Mouse (Mus musculus) adrenal gland, adult (tissue): Measurements from ENCODE around the gene Arhgef1.

Experiments
- DNase-seq, 2 experiments: peaks; one replicate each; pipeline ENCODE4 v3.0.0; 2022 to 2023; ENCODE audit warnings: low spot score in 1 of 2; ENCODE audit not compliant: inconsistent age in 2 of 2

Arhgef1 gene

DNA sequence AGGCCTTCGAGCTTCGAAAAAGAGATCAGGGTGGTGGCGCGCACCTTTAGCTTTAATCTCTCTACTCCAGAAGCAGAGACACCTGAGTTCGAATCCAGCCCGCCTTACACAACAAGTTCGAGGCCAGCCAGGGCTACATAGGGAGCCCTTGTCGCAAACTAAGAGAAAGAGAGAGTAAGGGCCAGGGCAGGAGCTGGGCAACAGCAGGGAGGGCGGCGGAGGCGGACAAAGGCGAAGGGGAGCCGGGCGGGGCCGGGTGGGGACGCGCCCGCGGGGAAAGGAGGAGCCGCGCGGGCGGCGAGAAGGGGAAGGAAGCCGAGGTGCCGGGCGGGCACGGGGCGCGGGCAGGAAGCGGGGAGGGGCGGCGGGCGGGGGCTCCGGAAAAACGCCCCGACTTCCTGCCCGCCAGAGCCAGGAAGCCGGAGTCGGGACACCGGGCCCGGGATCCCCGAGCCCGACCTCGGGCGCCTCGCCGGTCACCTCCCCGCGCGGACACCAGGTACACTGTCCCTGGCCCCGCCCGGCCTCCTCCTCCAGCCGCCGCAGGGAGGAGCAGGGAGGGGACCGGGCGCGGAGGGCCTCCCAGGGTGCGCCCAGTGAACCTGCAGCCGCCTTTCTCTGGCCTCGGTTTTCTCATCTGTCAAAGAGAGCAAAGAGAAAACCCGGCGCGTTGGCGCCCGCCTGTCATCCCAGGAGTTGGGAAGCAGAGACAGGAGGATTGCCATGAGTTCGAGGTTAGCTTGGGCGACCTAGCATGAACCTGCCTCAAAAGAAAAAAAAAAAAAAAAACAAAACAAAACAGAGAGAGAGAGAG, at the start of gene Arhgef1:
Gene Arhgef1 (plus strand): TSS at position 283 of the 814 bp plus-strand sequence.
- peak; percentile 78 to 91 for DNase-seq

DNA sequence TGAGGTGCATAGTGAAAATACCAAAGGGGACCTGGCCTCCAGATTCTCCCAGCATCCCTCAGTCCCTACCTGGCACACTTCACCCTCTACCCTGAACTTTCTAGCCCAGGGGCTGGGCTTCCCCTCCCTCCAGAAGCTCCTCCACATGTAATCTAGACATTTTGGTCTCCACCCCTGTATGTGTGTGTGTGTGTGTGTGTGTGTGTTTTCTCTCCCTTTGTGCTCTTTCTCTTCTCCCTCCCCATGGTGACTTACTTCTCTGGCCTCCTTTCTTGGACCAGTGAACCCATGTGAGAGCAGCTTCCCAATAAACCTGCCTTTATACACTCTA, 49.5 kb upstream of the Arhgef1 start:
- DNase-seq, result no peak

DNA sequence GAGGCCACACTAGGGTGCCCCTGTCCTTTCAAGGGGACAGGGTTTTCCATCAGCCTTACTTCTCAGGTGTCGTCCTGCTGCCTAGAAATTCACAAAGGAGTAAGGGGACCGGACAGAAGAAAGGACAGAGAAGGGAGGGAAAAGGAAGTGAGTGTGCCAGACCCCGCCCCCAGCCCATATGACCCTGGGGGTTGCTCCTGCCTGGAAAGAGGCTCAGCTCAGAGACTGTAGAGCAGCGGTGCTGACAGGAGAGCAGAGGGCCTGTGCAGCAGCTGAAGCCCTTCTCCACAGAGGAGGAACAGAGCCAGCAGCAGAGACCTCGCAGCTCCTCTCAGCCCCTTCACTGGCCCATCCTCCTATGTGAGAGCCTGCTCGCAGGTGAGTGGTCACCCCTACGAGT, 49.0 kb upstream of the Arhgef1 start:
- no peak for DNase-seq

DNA sequence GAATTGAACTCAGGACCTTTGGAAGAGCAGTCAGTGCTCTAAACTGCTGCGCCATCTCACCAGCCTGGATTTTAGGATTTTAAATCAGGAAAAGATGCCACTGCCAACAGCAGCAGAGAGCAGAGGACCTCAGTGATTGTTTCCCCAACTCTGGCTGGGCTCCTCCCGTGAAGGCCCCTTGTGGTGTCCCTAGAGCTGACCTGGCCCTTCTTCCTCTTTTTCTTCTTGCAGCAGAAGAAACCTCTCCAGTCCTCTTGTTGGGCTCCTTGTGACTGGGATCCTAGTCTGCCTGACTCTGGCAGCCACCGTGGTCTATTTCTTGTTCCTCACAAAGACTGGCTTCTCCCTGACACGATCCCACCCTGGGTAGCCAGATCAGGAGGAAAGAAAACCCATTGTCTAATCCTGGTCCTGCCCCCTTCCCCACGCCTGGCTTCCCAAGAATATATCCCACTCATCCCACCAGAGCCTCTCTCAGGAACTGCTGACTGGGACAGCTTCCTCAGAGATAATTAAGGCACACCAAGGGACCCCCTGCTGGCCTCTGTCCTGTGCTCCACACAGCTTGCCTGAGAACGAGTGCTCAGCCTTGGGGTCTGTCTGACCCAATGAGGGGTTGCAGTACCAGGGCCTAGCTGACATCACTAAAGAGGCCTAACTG, 46.1 kb upstream of the Arhgef1 start:
- DNase-seq, result no peak

DNA sequence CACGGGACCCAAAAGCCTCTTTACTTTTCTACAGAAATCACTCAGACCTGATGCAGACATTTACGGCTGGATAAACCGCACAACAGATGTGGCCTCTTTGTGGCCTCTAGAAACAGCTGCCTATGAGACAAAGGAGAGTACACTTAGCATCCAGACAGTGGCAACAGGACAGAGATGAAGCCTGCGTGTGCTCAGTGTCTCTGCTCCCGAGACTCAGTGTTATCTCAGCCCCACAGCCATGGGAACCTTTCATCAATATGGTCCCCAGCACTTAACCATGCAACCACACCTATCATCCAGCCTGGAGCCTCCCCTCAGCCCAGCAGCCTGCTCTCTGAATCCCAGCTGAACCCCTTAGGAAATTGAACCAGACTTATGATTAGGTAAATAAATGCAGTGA, 43.5 kb upstream of the Arhgef1 start:
- DNase-seq, result no peak

DNA sequence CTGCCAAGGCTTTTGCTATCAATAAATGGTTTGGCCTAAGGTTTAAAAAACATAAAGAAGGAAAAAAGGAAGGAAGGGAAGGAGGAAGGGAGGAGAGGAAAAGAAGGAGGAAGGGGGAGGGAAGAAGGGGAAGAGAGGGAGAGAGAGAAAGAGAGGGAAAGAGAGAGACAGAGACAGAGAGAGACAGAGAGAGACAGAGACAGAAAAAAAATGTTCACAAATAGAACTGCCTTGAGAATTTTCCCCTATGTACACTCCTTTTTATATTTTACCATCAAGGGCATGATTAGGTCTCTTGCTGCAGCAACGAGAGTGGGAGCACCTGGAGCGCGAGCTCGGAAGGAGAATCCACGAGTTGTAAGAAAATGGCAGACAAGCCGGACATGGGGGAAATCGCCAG, 40.8 kb upstream of the Arhgef1 start, which contains the start of gene Gm9844:
Gene Gm9844 (plus strand): TSS at position 301 of the 400 bp plus-strand sequence.
- no peak for DNase-seq

DNA sequence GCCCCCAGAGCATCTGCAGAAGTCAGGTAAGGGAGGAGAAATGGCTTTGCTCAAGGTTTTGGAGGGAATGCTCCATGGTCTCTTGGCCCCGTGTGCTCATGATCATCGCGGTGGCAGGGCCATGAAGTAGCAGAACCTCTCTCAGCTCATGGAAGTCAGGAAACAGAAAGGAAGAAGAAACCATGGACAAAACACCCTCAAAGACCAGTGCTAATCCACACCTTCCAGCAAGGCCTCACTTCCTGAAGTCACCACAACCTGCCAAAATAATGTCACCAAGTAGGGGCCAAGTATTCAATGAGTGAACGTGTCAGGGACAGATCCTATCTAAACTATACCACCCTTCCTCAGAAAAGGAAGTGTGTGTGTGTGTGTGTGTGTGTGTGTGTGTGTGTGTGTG, 39.9 kb upstream of the Arhgef1 start:
- DNase-seq, result no peak

DNA sequence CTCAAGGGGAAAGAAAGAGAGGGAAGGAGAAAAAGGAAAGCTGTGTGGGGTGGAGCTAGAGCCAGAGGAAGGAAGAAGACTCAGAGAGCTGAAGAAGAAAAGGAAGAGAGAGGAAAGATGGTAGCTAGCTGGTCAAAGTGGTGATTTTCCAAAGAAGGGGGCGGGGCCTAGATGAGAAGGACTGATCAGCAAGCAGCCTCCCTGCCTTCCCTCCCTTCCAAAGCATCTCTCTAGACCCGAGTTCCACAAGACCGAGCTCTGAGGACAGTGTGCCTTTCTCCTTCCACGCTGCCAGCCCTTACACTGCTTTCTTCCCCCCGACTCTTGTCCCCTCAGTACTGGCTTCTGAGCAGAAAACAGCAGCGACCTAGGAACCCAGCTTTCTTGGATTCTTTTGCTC, 38.6 kb upstream of the Arhgef1 start:
- no peak for DNase-seq

DNA sequence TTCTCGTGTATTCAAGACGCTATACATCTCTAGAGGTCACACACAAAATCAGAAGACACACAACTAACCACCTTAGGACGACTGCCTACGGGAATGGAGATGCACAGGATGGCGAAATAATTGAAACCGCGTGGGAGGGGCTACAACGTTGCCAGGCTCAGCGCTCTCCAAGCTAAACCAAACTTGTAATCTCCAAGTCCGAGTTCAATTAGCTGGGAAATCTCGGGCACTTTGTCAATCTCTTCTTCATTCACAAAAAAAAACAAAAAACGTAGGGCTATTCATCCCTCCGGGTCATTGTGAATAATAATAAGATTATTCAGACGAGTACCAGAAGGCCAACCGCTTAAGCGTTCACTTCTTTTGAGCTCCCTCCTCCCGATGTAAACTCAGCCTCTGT, 33.6 kb upstream of the Arhgef1 start:
- no peak for DNase-seq

DNA sequence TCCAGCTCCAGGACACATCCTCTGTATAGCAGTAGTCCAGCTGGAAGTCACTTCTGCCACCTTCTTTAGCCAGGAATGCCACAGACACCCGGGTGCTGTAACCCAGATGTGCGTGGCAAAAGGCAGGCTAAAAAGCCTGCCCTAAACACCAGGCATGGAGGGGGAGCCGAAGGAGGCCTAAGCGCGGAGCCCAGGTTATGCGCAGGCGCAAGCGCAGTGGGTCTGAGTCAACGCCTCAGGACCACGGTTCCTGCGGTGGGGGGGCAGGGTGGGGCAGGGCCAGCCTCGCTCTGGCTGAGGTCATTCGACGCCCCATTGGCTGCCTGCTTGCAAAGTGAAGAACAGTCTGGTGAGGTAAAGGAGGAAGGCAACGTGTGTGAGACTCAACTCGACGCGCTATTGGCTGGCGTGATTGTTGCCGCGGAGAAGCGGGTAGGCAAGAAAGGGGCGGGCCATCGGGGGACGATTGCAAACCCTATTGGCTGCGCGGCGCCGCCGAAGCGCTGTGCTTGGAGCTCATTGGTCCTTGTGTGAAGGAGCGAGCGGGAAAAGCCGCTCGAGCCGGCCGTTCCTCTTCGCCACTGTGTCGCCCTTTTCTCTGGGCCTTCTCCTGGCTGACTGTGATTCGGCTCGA, 33.1 kb upstream of the Arhgef1 start, which contains the start of the genes Lypd4 and Dmrtc2:
Gene Lypd4 (minus strand): TSS at position 410 of the 634 bp plus-strand sequence.
Gene Dmrtc2 (plus strand): TSS at position 526 of the 634 bp plus-strand sequence.
- DNase-seq, result no peak

DNA sequence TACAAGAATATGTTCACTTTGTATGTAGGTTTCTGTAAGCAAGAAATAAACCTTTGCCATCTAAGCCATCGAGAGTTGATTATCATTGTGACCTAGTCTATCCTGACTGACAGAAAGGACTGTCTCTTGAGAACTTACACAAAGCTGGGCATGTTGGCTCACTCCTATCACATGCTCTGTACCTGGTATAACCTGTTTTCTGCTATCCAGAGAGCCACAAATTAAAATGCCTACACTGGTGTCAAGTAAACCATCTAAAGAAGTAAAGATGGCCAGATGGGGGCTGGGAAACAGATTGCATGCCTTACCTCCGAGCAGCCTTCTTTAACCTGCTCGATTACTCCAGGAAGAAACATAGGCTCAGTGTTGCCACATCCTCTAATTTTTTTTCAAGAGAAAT, 25.1 kb upstream of the Arhgef1 start:
- DNase-seq, result no peak

DNA sequence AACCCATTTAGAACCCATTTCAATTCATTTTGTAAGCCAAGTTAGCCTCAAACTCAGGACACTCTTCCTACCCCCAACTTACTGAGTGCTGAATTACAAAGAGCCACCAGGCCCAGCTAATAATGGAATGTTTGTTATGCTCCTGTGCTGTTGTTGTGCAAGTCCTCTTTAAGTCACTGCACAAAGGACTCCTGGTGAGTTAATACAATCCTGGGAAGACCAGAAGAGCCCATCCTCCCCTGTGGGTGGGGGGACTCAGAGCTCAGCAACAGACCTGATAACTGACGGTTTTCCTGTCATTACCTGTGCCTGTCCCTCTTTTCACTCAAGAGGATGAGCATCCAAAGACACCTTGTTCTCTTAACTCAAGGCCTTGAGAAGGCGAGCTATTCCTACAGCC, 23.1 kb upstream of the Arhgef1 start:
- DNase-seq, result no peak

DNA sequence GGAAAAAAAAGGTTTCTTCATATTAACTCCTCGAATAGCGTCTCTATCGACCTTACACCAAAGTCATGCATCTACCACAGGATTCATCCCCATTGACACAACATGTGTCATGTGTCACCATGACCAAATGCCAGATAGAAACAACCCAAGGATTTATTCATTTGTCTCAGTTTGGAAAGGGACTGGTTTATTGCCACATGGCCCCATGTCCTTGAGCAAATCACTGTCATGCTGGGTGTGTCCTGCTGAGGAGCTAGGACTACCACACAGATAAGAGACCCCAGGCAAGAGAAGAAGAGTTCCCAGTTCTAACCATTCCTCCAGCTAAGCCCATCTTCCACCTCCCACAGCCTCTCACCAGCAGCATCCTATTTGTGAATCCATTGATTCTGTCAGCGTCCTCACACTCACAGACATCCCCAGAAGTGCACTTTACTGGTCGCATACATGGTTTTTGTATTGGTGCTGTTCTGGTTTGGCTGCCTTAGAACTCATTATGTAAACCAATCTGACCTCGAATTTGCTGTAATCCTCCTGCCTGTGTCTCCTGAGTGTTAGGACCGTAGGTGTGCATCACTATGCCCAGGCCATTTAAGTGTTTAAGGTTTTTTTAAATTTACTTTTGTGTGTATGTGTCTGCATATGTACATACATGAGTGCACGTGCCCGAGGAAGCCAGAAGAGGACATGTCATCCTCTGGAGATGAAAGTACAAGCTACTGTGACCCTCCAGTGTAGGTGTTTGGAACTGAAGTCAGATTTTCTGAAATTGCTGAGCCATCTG, 20.1 kb upstream of the Arhgef1 start:
- peak; percentile 56 to 86 for DNase-seq

DNA sequence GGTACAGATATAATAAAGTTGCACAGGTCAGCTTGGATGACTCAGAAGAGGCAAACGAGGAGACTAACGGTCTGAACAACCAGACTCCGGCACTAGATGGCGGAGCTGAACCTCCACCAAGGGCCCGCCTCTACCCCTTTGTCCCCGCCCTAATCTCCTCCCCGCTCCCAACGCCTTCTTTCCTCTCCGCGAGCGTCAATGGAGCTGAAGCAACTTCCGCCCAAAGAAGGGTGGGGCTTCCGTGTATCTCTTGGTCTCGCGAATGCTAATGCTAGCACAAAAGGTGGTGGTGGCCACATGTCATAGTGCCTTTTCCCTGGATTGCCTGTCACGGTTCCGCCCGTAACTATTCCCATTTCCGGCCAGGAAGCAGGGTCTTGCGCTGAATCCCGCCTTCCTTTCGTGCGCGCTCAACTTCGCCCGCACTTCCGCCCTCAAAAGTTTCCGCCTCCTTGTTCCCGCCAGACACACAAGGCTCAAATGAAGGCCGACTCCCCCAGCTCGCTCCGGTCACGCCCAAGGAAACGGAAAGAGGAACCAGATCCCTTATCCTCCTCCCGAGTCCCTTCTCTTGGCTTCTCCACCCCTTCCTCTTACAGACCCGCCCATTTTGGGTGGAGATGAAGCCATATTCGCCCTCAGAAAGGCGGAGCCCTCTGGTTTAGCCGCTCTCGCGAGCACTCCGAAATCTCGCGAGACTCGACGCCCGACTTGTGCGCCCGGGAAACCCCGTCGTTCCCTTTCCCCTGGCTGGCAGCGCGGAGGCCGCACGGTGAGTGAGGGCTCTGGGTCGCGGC, 18.6 kb upstream of the Arhgef1 start, which contains the start of gene Rps19:
Gene Rps19 (plus strand): TSS at position 476 of the 797 bp plus-strand sequence.
- DNase-seq, result peak; percentile 99 to 100

DNA sequence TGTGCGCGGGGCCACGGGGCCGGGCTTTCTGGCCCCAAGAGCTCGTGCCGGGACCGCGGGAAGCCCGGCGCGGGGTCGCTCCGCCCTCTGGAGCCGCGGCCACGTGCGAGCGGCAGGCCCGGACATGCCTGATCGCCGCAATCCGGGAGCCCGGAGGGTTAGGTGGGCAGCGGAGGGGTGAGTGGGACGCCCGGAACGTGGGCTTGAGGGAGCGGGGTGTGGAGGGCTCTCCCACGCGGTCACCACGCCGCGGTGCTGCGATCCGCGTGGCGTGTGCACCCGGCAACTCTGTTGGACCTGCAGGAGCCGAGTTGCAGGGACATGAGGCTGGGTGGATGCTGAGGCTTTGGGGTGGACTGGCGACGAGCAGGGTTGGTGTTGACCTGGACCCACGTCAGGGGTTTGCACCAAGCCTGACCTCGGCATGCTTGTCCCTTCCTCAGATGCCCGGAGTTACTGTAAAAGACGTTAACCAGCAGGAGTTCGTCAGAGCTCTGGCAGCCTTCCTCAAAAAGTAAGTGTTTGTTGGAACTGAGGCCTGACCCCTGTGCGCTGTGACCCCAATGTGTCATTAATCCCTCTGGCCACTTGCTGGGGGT, 17.9 kb upstream of the Arhgef1 start:
- DNase-seq, result no peak

DNA sequence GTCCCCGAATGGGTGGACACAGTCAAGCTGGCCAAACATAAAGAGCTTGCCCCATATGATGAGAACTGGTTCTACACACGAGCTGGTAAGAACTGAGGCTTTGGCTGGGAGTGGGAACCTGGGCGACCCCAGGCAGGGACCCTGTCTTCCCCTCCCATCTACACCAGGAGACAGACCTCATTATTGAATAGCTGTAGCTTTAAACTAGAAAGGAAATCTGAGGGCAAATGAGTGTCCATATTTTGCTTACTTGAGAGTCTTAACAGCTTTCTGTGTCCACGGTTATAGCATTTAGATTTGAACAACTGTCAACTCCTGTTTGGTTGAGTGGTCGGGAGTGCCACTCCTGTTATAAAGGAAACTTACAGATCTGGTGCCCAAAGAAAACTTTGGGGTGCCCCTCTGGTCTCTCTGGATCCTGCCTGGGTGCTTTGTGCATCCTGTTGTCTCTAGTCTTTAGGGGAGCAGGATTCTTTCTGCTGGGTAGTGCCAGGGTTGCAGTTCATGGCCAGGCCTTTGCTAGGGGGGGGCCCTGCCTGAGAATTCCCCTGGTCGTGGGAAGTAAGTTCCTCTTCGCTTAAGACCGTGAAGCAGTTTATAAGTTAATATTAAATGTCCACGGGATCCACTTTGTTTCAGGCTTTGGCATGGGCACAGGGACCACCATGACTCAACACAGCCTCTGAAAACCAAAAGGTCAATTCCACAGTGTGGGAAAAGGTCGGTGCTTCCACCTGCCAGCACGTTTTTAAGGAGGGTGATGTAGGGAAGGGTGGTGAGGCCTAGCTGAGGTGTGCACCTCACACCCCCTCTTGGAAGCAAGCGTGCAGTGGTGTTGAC, 17.0 kb upstream of the Arhgef1 start:
- peak in 1 of 2 experiments; percentile 55 for DNase-seq

DNA sequence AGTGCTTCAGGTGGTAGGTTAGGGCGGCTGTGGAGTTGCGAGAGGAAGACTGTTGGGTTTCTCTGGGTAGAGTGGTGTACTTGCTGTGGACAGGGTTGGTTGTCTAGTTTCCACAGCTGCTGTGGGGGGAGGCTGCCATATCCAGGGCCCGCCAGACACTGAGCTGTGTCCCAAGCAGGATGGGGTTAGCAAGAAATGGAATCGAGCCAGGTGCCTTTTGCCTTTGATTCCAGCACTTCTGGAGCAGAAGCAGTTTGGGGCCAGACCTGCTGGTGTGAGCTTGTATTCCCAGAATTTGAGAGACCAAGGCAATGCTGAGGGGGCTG, 16.4 kb upstream of the Arhgef1 start:
- peak in 1 of 2 experiments; percentile 70 for DNase-seq

DNA sequence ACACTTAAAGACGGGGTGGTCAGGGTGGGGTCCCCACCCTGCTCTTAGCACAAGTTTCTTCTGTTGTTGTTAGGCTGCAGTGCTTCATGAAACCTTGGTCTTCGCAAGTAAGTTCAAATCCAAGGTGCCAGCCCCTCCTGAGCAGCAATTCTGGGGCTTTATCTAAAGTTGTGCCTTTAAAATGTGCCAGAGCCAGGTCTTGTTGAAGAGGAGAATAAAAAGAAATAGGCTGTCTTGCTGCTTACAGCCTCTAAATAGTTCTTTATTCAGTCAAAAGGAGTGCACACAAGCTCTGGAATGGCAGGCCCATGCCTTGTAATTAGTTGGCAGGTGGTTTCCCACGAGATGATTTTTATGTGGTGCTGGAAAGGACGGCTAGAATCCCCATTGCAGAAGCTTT, 15.6 kb upstream of the Arhgef1 start:
- DNase-seq, result no peak
